Mouse (Mus musculus) mature B cell (primary cell): ENCODE measurements around the gene Dusp16.

ENCODE experiments used
- in situ Hi-C: fragments of 300-500 bp; cut with MboI; formaldehyde crosslinking; loops from 2 replicates; pipeline ENCODE4 v1.14.3; 2019

Gene Dusp16

GRCm38 (mm10) chr6:134791251-134792118 lies 940 bp downstream of the Dusp16 start:
- in situ Hi-C loops = no loop called here

DNA sequence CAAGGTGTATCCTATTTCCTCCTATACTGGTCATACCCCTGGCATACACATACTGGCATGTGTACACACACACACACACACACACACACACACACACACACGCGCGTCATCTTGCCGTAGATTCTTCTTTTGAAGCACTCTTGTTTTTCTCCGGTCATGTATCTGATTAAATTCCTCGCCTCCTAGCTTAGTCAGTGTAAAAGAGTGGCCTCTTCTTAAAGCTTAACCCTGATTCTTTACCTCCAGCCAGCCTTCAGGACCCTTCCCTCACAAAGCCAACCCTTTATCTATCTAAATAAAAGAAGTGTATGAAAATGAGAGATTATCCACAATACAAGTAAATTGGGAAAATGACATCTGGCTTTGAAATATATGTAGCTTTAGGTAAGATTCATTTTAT lies 3.3 kb downstream of the Dusp16 start:
- in situ Hi-C loops = no loop called here

- in situ Hi-C loops = no loop called here
These were observed 6.0 kb downstream of the Dusp16 start for GRCm38 (mm10) chr6:134786426-134786825.

DNA sequence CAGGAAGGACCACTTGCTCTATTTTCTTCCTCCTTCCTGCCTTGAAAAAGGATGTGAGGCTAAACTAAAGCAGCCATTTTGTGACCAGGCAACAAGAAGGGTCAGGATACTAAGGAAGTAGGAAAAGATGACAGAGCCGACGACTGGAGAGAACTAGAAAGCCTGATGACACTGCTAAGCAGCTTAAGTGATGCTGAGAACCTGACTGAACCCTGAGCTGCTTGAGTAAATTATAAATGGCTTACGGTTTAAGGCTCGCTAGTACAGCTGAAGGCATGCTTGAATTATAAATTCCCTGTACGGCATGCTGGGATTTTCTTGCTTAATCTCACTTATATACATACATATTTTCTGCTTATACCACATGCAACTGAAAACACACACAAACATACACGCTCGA lies 9.5 kb downstream of the Dusp16 start:
- in situ Hi-C loops = no loop called here

DNA sequence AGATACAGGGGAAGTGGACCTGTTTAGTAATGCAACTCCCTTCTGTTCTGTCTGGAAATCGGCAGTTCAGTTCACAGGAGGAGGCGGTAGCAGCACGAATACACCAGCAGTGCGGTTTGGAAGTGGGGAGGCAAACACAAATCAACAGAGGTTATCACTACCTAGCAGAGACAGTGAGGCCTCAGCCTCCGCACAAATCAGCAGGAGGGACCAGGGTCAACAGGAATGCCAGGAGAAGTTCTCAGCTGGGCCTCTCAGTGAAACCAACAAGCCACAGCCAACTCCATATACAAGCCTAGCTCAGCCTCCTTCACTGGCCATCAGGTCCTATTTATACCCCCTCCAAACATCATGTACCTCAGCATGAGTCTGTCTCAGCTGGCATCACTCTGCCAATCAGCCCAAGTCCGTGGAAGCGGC lies 10.9 kb downstream of the Dusp16 start:
- in situ Hi-C loops = no loop called here

DNA sequence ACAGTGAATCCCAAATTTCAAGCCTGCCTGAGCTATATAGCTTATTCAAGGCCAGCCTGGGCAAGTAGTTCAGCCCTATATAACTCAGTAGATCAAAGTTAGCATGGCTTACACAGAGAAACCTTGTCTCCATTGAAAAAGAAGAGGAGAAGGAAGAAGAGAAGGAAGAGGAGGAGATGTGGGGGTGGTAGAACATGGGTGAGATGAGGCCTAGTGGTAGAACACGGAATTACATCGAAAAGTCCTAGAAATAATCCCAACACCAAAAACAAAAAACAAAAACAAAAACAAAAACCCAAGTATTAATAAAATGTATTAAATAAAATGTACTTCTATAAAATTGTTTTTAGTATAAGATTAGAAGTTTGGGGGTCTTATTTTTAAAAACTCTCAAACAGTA lies 12.4 kb downstream of the Dusp16 start:
- in situ Hi-C loops = no loop called here

GRCm38 (mm10) chr6:134773961-134774360 lies 18.5 kb downstream of the Dusp16 start:
- in situ Hi-C loops = no loop called here

GRCm38 (mm10) chr6:134773292-134773893 lies 19.0 kb downstream of the Dusp16 start:
- in situ Hi-C loops = no loop called here

- in situ Hi-C loops = no loop called here
These were observed 22.1 kb downstream of the Dusp16 start for GRCm38 (mm10) chr6:134770339-134770738.

DNA sequence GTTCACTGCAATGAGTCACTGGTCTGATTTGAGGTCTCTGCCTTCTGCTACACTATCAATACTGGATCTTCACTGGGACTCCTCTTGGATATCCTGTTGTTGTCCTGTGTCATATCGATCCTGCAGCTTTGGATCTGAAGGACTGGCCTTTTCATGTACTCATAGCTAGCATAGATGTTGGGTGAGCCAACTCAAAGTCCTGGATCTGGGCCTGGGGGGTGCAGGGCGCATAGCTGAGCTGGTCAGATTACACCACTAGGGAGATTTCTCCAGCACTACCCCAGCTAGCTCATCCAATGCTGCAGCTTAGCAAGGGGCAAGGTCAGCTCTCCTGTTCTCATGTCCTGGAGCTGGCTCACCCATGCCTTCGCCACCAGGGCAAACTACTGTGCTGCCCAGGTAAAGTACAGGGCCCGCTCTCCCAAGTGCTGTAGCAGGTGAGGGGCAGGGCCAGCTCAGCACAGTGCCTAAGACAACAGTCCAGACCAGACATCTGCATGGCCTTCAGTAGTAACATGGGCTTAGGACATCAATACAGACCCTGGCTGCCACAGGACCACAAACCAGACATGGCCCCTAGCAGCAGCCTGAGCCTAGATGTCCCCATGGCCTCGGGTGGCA lies 27.9 kb downstream of the Dusp16 start:
- in situ Hi-C loops = no loop called here

GRCm38 (mm10) chr6:134763436-134763835 lies 29.0 kb downstream of the Dusp16 start:
- in situ Hi-C loops = no loop called here

DNA sequence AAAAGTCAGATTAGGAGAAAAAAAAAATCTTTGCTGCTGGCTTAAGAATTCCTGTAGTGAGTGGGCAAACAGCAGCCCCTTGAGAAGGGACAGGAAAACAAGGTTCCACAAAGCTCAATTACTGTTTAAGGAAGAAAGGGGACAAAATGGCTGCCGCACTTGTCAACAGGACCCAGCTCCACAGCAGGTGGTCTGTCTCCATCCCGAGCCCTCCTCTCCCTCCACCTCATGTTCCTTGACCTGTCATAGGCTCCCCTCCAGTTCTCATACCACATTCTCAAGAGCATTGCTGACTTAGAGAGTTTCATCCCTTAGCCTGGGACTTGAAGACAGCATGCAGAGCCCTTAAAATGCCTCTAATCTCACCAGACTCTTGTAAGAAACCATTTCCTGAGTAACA lies 30.6 kb downstream of the Dusp16 start:
- in situ Hi-C loops = no loop called here

DNA sequence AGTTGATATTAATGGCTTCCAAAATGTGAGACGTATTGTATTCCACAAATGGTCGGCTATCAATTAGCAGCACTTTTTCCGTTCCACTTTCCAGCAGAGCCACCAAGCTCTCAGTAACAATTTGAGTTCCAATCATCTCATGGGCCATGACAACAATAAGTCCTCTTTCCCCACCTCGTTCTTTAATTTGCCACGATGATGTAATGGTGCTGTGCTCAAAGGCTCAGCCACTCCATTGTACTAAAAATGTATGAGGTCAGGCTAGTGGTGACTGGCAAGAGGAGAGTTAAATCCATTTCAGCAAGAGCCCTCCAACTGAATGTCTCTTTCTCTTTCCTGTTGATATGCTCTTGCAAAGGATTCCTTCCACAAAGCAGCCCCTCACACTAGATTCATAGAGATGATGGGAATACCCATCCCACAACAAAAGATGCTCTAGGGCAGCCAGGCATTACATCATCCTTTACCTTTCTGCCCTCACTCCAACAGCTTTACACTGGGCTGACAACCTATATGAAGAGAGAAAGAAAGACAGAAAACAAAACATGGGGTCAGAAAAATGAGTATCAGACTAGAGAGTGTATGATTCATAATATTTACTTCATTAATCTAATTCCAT lies 31.4 kb downstream of the Dusp16 start:
- in situ Hi-C loops = no loop called here

DNA sequence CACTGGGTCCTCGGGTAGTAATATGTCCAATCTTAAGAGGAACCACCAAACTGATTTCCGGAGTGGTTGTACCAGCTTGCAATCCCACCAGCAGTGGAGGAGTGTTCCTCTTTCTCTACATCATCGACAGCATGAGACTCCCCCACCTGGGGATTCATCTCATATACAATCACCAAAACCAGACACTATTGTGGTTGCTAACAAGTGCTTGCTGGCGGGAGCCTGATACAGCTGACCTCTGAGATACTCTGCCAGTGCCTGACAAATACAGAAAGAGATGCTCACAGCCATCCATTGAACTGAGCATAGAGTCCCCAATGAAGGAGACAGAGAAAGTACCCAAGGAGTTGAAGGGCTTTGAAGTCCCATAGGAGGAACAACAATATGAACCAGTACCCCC lies 36.4 kb downstream of the Dusp16 start:
- in situ Hi-C loops = no loop called here

DNA sequence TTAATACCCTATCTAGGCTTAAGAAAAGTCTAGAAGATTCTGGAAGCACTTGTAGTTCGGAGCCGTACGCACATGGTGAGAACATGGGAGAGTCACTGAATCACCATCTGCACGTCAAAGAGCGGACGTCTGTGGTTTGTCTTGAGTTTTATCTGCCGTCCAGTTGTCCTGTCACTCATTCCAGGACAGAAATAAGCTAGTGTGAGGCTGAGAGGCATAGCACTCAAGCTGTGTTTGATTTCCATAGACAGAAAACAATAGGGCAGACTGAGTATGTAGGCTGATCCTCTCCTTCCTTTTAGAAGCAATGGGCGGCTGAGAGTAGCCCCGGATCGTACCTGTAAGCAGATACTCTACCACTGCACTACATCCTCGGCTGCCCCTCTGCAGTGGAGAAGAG lies 38.6 kb downstream of the Dusp16 start:
- in situ Hi-C loops = no loop called here

DNA sequence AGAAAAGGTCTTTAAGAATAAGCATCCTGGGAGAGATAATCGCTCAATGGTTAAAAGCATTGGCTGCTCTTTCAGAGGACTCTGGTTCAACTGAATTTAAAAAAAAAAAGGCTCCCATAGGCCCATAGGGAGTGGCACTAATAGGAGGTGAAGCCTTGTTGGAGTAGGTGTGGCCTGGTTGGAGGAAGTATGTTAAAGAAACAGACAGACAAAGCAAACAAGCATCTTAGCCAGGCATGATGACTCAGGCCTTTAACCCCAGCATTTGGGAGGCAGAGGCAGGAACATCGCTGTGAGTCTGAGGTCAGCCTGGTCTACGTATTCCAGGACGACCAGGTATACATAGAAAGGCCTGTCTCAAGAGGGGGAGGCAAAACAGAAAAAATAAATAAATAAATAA lies 39.0 kb downstream of the Dusp16 start:
- in situ Hi-C loops = no loop called here

- in situ Hi-C loops = no loop called here
These were observed 40.4 kb downstream of the Dusp16 start for GRCm38 (mm10) chr6:134751883-134752647.

DNA sequence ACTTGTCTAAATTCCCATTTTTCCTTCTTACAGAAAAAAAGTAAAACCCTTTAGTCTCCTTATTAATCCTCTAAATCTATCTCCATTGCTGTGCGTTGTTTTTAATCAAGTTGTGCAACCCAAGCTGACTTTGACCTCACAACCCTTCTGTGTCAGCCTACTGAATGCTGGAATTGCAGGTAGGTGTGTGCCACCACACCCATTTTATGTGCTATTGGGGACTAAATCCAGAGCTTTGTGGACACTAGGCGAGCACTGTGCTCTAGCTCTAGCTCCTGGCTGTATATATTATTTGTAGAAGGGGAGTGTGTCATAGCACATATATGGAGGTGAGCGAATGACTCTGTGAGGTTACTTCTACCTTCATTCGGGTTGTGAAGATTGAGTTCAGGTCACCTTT lies 41.3 kb downstream of the Dusp16 start:
- in situ Hi-C loops = no loop called here

- in situ Hi-C loops = no loop called here
These were observed 44.3 kb downstream of the Dusp16 start for GRCm38 (mm10) chr6:134748126-134748525.

DNA sequence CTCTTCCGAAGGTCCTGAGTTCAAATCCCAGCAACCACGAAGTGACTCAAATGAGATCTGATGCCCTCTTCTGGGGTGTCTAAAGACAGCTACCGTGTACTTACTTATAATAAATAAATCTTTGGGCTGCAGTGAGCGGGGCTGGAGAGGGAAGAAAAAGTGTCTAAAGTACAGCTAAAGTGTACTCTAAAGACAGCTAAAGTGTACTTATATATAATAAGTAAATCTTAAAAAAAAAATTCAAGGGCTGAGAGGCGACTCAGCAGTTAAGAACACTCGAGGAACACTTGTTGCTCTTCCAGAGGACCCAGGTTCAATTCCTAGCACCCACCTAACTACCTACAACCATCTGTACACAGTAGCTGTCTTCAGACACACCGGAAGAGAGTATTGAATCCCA lies 46.5 kb downstream of the Dusp16 start:
- in situ Hi-C loops = no loop called here

- in situ Hi-C loops = no loop called here
These were observed 48.9 kb downstream of the Dusp16 start for GRCm38 (mm10) chr6:134743568-134743967.

DNA sequence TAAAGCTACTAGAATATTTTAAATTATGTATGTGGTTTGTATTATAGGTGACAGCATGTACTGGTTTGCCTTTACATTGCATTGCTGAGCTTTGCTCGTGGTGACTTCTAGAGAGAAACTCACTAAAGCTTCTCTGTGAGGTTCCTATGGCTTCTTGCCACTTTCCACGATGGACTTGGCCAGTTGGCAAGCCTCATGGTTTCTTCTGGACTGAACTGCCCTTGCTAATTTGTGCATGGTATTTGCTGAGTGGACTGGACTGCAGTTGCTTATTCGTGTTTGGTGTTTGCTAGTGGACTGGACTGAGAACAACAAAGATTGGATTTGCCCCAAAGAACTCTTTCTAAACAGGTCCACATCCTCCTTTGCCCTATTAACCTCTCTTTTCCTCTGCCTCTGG lies 55.6 kb downstream of the Dusp16 start:
- in situ Hi-C loops = no loop called here
